ENCODE assay signal across 8 mouse cellular contexts in the genomic region with DNA sequence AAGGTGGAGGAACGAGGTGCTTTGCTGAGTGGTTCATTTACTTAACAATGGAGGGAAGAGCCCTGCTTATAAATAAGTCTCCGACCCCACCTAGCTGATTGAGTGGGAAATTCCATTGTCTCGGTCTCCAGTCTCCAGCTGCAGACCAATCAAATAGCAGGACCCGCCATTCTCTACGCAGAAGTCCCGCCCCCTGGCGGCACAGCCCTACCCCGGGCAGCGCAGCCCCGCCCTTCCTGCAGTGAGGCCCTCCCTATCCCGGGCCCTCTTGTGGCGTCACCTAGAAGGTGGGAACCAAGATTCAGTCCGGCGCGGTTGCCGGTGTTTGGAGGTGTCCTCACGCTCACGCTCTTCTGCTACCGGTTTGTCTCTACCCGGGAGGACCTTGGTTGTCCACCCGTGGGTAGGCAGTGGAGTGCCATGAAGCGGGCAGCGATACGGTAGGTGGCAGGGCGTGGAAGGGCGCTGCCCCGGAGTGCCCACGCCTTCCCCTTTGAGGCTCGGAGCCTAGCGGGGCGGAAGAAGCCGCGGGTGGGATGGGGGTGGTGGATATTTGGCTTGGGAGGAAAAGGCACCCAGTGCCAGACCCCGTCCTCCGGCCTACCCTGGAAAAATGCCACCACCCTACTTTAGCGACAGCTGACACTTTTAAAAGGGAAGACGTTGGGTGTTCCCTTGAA. TPM values are rescaled to one million over a fixed set of nuclear protein-coding genes. Genes with fewer than 3 reads are reported as not detected.
DNase-seq lines count a peak whose midpoint lies in the region; ATAC-seq lines count a peak whose summit lies in the region.

A gene (plus strand): TSS at position 209 of the 680 bp plus-strand sequence.

- DNase-seq in adrenal gland, adult (ENCODE audit: inconsistent age in 2 of 2, low spot score in 1 of 2) = peak; percentile 93 to 95
- peak; percentile 84 for DNase-seq in embryo, embryonic 10.5 days (ENCODE audit: low spot score)
- DNase-seq in gastrocnemius, postnatal 14 days = peak; percentile 89
- peak; percentile 76 to 92 for DNase-seq in left cerebral cortex, postnatal 10 days (ENCODE audit: extremely low spot score in 1 of 2, low spot score in 2 of 2)
- peak; percentile 87 for DNase-seq in right cerebral cortex, postnatal 25 days
- peak; percentile 84 to 88 for DNase-seq in urinary bladder, postnatal 4 days (ENCODE audit: low spot score in 2 of 2)

- peak; percentile 93 for ATAC-seq in inflammation-experienced regulatory T-cells, adult 6 months
- ATAC-seq in megakaryocyte-erythroid progenitor cell, adult 5-6 weeks (replicated peaks; ENCODE audit: low FRiP score, low TSS enrichment, poor library complexity, severe bottlenecking) = peak; percentile 99

- intact Hi-C loops in gastrocnemius, postnatal 14 days (cut with DNase I; ENCODE audit: low total_unique reads) = no loop called here
- intact Hi-C loops in left cerebral cortex, postnatal 10 days (cut with DNase I) = no loop called here

RNA-seq across cellular contexts. Expression of the gene that starts here (rescaled TPM):
- total RNA-seq in gastrocnemius, postnatal 14 days (2021) = 10 to 100 TPM; 26.4 to 27.0 TPM
- polyA plus RNA-seq in inflammation-experienced regulatory T-cells, adult 6 months (2017; shearing (Covaris generic)) = 100 to 1,000 TPM in 1 of 3 experiments, 10 to 100 TPM in 2; 78.8 to 118 (median 84.3) TPM
- 10 to 100 TPM; 33.6 to 33.8 TPM for total RNA-seq in left cerebral cortex, postnatal 10 days (2021)
- 18.1 and 34.5 TPM in 2 replicates for total RNA-seq in megakaryocyte-erythroid progenitor cell, adult 5-6 weeks (2014; fragmentation: Nextera tagmentation)
- total RNA-seq in megakaryocyte-erythroid progenitor cell, adult 5-6 weeks (2017) = 25.1 and 27.0 TPM in 2 replicates

Comparison
In these comparisons a context has a peak if more than half of its experiments do, and no peak if none do; other contexts are left out.
1. Peak in every context shown above with its lines: DNase-seq and ATAC-seq.